Mouse (Mus musculus) layer of hippocampus, postnatal 25 days (tissue): ENCODE measurements around the gene B130006D01Rik. TPM values are rescaled to one million over a fixed set of nuclear protein-coding genes. Genes with fewer than 3 reads are reported as not detected.
"Not testable (repeated sequence)": the region's sequence is repeated elsewhere in the genome, so short reads cannot be mapped to it uniquely, and the experiment has no call there.

Experiments used
- DNase-seq, 2 experiments: peaks; one replicate each; pipeline ENCODE4 v3.0.0; 2022; ENCODE audit warnings: mixed read lengths in 2 of 2, low spot score in 1 of 2; ENCODE audit errors: extremely low spot score in 1 of 2
- total RNA-seq, 2 experiments: library from RNA; stranded (reverse); gene quantifications; 2 replicates each; pipeline ENCODE4 v1.2.3; 2021

The B130006D01Rik gene
- total RNA-seq, 2 experiments from 2014 or later, result 0.69 to 2.0 TPM

DNA sequence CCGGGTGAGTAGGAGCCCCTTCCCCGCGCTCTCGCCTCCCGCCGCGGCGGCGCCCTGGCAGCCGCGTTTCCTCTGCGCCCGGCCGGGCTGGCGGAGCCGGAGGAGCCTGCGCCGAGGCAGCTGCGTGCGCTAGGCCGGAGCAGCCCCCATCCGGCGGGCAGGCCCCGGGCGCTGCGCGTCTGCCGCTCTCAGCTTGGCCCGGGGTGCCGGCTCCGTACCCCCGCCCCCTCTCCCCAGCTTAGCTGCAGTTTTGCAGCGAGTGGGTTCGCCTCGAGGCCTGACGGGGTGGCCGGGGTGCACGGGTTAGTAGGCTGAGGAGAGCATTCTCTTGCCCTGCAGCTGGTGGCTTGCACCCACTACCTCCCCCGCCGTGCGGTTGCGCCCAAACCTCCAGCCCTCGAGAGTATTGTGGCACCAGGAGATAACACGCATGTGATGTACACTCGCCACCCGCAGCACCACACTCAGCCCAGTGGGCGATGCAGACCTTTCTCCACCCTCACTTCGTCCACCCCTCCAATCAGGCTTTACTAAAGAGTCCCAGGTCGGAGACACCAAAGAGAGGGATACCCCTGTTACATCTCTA lies 10.1 kb upstream of the B130006D01Rik start:
- DNase-seq, result peak; percentile 37 to 54

DNA sequence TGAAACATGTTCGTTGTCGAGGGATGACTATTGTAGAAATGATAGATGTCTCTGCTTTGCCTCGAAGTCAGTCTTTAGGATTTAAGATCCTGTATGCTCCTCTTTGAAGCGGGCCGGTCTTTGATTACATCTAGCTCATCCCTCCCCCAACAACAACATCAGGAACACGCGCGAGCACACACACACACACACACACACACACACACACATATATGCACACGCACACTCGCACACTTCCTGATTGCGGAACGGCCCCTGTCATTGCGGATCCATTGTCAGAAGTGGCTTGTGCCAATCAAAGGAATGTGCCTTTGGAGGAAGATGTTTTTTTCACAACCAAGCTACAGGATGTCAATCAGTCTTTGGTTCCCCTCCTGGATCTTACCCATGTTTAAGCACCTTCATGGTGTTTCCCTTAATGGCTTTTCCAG lies 9.6 kb upstream of the B130006D01Rik start:
- DNase-seq, result peak in 1 of 2 experiments; percentile 13

DNA sequence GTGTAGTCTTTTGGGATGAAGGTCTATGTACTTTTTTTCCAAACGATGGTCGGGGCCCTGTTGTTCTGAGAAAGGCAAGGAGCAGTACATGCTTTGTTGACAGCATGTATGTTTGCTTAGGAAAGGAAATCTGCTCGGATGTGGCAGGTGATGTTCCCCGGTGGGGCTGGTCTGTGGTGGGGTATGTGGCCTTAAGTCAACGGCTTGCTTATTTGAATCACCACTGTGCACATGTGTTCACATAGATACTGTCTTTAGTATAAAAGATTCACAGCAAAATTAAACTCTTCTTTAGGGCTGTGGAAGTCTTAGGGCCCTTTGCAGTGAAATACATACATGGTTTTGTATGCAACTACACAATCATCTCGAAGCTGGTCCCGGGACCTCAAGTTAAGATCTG lies 9.0 kb upstream of the B130006D01Rik start:
- DNase-seq, result no peak

DNA sequence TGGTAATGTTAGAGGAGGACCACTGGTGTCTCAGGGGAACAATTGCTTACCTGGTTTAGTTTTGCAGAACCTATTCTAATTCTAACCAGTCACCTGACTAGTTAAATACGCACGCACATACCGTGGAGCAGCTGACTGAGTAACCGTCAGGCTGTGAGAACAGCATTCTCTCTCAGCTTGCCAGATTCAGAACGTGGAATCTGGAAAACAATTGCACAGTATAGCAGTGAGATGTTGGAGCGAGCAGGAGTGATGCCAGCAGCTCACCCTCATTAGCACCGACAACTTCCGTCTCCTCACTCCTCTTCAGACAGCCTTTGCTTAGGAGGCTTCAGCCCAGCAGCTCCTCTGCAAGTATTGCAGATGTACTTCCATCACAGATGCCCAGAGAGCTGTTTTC lies 7.3 kb upstream of the B130006D01Rik start:
- no peak for DNase-seq

DNA sequence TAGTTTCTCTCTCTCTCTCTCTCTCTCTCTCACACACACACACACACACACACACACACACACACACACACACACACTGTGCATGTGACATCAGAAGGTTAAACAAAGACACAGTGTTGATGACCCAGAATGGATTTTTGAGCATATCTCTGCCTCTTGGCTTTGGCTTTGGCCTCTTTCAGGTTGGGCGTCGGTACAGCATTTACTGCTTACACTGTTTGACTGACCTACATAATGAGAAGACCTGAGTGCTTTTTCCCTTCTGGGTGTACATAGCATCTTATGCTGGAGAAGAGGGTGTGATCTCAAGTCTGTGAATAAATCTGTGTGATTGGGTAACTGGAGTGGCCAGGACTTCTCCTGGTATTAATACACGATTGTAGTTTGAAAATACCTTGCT lies 4.0 kb upstream of the B130006D01Rik start:
- DNase-seq, result no peak

DNA sequence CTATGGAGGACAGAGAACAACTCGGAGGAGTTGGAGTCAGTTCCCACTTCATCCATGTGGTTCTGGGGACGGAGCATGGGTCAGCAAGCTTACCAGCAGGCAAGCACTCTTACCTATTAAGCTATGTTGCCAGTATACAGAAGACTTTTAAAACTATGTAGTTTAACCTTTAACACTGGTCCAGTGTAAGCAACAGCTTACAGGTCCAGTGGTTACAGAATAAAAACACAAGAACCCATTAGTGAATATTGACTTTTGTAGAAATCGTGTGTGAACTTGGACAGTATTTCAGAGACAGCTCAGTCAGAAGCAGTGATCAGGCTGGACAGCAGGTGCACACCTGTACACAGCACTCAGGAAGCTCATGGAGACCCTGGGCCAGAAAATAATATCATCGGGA lies 1.1 kb downstream of the B130006D01Rik start:
- no peak for DNase-seq

DNA sequence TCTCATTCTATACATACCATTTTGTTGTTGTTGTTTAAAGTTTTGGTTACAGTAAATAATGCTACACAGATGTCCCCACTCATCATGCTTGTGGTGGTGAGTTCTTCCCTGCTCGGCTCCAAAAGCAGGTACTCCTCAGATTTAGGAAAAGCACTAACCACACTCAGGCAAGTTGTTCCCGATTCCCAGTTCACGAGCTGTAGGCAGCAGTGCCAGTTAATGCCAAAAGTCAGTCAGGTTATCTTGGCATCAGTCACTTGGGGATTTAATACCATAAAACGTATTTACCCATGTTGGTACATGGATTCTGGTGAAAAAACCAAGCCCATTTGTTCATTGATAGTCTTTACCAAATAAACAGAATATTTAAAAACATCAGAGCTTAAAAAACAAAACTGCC lies 2.8 kb downstream of the B130006D01Rik start:
- DNase-seq, result no peak

DNA sequence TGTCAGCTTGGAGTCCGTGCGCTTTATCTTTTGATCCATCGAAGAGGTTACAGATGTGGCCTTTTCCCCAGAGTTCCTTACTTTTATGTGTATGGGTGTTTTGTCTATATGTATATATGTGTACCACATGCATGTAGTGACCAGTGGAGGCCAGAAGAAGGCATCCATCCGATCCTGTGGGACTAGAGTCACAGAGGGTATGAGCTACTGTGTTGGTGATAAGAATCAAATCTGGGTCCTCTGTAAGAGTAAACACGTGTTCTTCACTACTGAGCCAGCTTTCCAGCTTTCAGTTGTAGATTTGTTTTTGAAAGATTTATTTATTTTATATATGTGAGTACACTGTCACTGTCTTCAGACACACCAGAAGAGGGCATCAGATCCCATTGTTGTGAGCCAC lies 4.6 kb downstream of the B130006D01Rik start:
- no peak for DNase-seq

DNA sequence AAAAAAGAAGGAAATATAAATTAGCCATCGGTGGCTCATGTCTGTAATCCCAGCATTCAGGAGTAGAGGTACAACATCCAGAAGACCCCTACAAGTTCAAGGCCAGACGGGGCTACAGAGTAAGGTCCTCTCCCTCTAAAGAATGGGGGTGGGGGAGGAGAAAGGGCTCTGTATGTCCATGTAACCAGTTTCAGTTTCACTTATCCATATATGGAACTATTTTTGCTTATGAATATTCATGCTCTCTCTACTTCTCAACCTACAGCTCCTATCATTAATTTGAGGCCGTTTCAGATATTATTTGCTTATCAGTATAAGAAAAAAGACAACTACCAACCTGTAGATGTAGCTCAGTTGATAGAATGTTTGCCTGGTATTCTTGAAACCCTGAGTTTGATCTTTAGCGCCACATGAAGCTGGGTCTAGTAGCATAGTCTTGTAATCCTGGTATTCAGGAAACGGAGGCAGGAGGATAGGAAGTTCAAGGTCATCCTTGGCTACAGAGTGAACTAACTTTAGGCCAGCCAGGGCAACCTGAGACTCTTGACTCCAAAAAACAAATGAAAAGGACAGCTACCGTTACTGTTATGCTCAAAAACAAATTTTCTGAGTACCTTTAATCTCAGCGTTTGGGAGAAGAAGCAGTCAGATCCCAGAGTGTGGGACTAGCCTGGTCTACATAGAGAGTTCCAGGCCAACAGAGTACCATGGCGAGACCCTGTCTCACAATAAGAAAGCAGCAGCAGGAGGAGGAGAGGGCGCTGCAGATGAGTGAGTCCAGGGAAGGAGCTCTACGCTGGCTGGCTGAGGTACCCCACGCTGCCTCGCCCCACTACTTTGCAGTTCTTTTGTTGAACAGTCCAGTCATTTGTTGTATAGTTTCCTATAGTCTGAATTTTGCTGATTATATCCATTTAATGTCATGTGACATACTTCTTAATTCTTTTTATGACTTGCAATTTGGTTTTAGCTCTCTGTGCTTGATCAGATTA lies 5.8 kb downstream of the B130006D01Rik start:
- DNase-seq, result no peak

DNA sequence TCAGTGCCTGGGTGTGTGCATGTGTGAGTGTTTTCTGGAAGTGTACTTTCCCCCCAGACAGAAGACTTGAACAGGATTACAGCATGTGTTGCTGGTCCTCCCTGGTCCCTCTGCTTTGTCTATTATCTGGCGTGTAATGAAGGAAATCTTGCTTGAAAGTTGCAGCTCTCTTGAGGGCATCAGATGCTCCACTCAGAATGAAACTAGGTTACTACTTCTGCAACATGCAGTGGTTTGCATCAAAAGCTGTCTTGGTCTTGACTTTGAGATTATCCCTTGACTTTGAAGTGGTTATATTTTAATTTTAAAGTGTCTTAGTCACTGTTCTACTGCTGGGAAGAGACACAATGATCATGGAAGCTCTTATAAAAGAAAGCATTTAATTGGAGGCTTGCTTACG lies 11.1 kb downstream of the B130006D01Rik start:
- DNase-seq, result no peak

DNA sequence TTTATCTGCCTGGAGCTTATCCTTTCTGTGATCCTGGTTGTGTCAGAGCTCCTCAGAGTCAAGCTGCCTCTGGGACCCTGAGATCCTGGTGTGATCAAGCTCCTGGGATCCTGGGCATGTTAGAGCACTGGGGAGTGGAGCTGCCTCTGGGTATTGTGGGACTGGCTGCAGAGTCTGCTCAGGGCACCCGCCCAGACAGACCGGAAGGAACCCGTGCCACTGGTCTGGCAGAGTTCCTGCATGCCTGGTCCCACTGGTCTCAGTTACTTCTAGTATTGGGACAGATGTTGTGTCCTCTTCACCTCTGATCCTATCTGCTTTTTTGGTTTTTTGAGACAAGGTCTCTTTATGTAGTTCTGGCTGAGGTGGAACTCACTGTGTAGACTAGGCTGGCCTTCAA lies 14.4 kb downstream of the B130006D01Rik start:
- DNase-seq, result no peak

DNA sequence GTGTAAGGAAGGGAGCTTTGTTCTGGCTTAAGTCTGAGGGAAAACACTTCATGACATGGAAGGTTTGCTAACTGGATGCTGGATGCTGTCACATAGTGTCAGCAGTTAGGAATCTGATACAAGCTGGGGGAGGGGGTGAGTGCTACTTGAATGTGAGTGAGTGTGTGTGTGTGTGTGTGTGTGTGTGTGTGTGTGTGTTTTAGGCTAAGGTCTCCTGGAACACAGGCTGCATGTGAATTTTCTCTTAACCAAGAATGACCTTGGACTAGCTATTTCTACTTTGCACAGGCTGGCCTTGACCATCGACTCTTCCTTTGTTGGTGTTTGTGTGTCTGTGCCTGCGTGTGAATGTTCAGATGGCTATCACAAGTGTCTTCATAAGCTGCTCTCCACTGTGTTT lies 21.1 kb downstream of the B130006D01Rik start:
- no peak for DNase-seq

DNA sequence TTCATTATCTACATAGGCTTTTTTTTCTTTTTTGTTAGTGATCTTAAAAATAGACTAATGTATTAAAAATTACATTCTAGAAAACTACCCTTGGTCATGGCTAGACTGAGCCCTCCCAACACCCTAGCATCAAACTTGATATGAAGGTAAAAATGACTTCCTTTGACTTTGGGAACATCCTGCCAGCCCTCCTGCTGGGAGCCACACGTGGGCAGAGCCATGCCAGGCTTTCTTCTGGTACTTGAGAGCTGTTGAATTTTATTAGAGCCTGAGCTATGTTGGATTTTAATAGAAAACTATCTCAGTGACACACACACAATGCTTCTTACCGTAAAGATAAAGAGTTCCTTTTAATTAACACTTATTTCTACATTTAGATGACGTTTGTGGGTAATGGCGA lies 23.4 kb downstream of the B130006D01Rik start:
- no peak for DNase-seq

DNA sequence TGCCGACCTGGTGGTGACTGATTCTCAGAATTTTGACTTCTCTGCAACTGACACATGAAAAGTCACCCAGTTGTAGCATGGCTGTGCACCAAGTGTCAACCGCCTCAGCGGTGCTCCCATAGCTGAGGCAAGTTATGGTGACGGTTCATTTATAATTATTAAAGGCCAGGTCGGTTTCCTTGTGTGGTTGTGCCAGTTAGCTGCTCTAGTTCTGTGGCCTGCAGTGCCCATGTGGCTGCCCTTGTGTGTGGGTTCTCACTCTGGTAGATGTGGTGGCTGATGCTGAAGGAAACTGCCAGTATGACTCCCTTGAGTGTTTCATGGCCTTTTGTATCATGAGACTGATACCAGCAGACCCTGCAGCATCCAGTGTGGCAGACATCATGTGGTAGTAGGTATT lies 24.9 kb downstream of the B130006D01Rik start:
- no peak for DNase-seq

DNA sequence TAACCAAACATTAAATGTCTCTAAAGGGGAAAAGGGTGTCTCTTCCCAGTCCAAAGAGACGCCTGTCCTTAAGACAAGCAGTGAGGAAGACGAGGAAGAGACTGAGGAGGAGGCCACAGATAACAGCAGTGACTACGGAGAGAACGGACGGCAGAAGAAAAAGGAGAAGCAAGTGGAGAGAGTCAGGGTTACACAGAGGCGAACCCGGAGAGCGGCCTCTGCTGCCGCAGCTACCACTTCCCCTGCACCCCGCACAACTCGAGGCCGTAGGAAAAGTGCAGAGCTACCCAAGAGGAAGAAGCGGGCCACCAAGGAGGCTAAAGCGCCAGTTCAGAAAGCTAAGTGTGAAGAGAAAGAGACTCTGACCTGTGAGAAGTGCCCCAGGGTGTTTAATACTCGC lies 26.2 kb downstream of the B130006D01Rik start:
- no peak for DNase-seq

DNA sequence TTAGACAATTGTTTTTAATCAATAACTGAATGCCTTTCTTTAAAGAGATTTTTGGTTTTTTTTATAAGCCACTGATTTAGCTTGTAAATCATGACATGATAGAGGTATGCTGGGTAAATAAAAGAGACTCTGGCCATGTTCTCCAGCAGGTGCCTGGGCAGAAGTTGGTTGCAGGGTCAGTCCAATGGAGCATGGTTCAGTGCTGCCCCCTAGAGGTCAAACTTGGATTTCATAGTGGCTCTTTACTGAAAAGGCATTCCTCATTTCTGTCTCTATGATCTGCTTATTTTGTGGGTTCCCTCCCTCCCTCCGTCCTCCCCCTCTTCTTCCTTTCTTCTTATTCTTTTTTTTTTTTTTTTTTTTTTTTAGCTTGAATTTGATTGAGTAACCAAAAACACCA lies 27.6 kb downstream of the B130006D01Rik start:
- DNase-seq, result peak; percentile 53 to 91

DNA sequence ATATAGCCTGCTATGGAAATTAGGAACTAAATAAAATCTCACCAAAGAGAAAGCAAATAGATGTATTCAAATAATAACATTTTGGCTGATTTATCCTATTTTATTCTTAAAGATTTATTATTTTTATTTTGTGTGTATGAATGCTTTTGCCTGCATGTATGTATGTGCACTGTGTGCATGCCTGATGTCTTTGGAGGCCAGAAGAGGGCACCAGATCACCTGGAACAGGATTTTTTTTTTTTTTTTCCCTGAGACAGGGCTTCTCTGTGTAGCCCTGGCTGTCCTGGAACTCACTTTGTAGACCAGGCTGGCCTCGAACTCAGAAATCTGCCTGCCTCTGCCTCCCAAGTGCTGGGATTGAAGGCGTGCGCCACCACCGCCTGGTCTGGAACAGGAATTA lies 31.8 kb downstream of the B130006D01Rik start:
- not testable (repeated sequence) for DNase-seq

DNA sequence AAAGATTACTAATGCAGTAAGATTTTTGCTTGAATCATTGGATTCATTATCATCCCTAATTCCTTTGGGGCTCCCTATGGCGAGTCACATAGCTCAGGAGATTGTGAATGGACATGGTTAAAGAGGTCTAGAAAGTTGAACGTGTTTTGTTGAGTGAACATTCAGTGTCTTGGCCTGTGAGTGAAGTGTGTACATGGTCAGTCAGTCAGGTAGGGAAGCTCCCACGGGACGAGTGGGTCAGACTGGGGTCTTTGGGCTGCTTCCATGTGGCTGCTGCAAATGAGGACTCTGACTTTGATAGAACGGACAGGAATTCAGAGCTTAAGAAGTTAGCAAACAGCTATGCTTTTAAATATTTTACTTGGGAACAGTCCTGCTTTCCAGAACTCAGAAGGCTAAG lies 37.1 kb downstream of the B130006D01Rik start:
- DNase-seq, result no peak

DNA sequence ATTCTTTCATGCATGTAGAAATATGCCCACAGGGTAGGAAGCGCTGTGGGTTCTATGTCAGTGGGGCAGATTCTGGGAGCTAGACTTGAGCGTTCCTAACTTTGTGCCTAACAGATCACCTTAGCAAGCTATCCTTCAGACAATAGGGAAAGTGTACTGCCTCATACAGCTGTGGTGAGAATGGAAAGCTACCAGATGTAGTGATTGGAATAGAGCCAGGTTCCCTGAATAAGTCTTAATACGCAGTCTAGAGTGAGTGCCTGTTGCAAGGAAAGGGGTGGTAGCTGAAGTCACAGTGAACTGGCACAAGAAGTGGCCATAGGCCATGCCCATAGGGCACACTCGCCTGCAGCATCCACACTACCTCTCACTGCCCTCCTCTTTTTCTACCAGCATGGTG lies 39.6 kb downstream of the B130006D01Rik start:
- DNase-seq, result no peak

DNA sequence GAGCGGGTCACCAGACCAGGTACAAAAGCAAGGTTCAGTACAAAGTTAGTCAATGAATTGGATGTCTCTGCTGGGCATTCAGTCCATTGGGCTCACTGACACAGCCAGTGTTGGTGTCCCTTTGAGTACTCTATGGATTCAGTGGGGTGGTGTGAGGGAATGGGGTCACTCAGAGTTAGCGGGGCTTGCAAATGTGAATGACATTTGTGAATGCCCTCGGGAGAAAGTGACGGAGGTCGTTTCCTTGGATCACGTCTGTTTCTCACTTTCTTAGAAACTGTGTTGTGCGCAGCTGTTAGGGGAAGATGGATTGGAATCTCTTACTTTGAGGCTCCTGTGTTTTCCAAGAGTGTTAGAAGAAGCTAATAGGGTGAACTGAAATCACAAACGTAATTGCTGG lies 41.4 kb downstream of the B130006D01Rik start:
- no peak for DNase-seq

DNA sequence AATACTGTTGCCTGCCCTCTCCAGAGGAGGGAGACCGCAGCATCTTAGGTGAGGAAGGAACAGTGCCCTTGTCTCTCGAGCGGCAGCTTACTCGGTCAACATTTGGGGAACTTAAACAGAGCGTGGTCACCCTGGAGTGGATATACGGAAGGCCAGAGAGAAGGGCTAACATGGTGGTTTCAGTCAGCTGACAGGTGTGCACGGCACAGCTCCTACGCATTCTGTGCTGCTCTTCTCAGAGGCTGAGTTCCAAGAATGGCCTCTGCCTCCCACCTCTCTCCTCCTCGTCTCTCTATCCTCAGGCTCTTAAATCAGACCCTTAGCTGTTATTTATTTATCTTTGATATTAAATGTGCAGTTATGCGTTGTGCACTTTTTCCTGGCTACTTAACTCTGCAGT lies 41.9 kb downstream of the B130006D01Rik start:
- DNase-seq, result no peak

DNA sequence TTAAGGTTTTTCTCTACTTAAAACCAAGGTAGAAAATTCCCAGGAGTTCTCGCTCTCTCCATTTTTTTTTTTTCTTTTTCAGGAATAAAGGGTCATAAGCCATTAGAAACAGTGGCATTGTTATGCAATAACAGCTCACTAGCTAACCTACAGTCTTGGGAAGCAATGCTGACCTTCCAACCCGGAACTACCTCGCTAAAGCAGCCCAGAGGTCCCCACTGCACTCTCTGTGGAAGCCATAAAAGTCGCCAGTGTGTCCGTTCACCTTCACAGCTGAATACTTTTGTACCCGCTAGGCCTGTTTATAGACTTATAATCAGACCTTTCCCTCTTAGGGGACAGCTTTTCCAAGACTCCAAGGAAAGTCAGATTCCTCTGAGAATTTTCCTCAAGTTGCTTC lies 44.9 kb downstream of the B130006D01Rik start:
- DNase-seq, result no peak
